Mouse (Mus musculus): ENCODE measurements around the gene Vmn1r47.
"Not testable (repeated sequence)": the region's sequence is repeated elsewhere in the genome, so short reads cannot be mapped to it uniquely, and the experiment has no call there.

- not testable (repeated sequence) for TF ChIP-seq POLR2A (IDR thresholded peaks at IDR 0.05; ENCODE audit: extremely low read depth, insufficient read depth, low read length); CTCF (IDR thresholded peaks at IDR 0.05; ENCODE audit: low read depth, low read length)
Observed at GRCm38 (mm10) chr6:90036741-90037140, 20.8 kb downstream of the Vmn1r47 start, which contains the start of gene Vmn1r48.
